Mouse (Mus musculus) bone marrow macrophage, adult 2 months (primary cell): Measurements from ENCODE around the gene Atp5d. TPM values are rescaled to one million over a fixed set of nuclear protein-coding genes. Genes with fewer than 3 reads are reported as not detected.

Experiments
- H3K27ac ChIP-seq: 2 replicates; pipeline ENCODE4 v1.5.1; 2012; ENCODE audit warnings: low read depth, low read length; ENCODE audit not compliant: insufficient read depth
- H3K4me1 ChIP-seq: 2 replicates; pipeline ENCODE4 v1.6.1; 2012; ENCODE audit warnings: low read length; ENCODE audit not compliant: control insufficient read depth, insufficient read depth
- H3K4me3 ChIP-seq: 2 replicates; pipeline ENCODE4 v1.5.1; 2012; ENCODE audit warnings: mild to moderate bottlenecking, low read length, moderate library complexity; ENCODE audit not compliant: insufficient read depth
- CTCF ChIP-seq: IDR thresholded peaks from 2 replicates; pipeline ENCODE4 v1.5.1; 2012; ENCODE audit warnings: low read depth, mild to moderate bottlenecking, low read length, moderate library complexity
- POLR2A ChIP-seq: IDR thresholded peaks from 2 replicates; pipeline ENCODE4 v1.6.1; 2012; ENCODE audit warnings: mild to moderate bottlenecking, low read depth, low read length, borderline replicate concordance
- polyA plus RNA-seq: library from polyadenylated mRNA; stranded (reverse); fragments of >200 nt; gene quantifications from 2 replicates; pipeline ENCODE4 v1.2.4, GENCODE M21; 2012; ENCODE audit not compliant: missing spikeins, insufficient read depth, insufficient read length

The Atp5d gene
- polyA plus RNA-seq, 1 experiment: 198 TPM

DNA sequence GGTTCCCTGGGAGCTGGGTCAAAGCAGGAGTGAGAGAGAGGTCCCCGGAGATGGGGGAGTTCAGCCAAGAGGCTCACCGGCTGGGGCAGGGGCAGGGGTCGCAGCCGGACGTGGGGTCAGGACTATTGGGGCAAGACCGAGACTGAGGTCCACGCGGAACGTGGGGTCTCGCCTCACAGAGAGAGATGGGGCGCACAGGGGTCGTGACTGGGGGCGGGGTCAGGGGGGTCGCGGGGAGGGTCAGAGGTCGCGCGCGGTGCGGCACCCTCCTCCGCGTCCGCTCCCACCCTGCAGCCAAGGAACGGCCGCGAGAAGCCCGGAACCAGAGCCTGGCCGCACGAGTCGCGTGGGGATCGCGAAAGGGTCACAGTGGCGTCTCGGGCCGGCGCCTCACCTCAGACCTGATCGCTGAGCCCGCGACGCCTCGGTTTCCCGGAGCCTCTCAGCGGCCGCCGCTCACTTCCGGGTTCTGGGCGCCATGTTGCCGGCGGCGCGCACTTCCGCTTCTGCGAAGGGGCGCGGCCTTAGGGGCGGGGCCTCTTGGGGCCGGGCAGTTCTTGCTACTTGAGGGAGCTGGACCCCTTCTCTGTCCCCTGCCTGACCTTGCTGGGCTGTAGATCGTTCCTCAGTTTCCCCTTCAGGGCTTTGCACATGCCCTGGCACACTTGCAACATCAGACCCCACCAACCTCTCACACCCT lies 36.1 kb upstream of the Atp5d start:
- H3K4me3 ChIP-seq: peak overlapping the region; percentile 90
- peaks cover 74% of the 10 kb centered on the region for H3K4me1 ChIP-seq
- TF ChIP-seq CTCF: no peak
- TF ChIP-seq POLR2A: no peak
- peak overlapping the region; percentile 81 for H3K27ac ChIP-seq

DNA sequence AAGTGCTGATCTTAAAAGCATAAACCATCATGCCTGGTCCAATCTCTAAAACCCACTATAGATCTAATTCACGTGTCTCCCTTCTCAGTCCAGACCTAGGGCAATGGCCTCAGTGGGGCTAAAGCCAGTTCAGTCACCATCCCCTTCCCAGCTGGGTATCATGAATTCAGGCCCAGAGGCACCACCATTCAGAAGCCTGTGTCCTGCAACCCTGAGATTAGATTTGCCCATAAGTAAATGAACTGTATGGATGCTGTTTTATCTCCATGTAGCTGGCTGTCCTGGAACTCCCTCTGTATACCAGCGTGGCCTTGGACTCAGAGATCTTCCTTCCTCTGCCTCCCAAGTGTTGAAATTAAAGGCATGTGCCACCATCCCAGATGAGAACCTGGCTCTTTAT lies 35.4 kb upstream of the Atp5d start:
- TF ChIP-seq POLR2A: no peak
- H3K4me3 ChIP-seq: no peak overlapping the region
- H3K4me1 ChIP-seq: peaks cover 71% of the 10 kb centered on the region
- peak overlapping the region; percentile 21; the same call in 1 of the 2 replicates for H3K27ac ChIP-seq

DNA sequence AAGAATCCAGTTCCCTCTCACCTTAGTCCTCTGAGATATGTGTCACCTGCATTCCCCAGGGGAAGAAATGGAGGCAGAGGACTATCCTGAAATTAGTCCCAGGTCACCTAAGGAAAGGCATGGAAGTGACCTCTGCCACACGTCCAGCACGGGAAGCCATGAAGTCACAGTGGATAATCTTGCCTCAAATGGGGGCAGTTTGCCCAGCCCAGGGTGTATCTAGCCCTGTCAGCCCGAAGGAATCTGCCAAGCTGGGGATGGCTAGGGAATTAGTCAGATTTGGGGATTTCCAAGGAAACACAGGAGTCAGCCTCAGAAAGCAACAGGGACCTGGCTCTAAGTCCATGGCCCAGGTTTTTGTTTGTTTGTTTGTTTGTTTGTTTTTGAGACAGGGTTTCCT lies 34.3 kb upstream of the Atp5d start:
- TF ChIP-seq CTCF: no peak
- no peak for TF ChIP-seq POLR2A
- H3K4me3 ChIP-seq: no peak overlapping the region
- H3K4me1 ChIP-seq: peaks cover 59% of the 10 kb centered on the region
- 0 out of 2 replicates have a peak overlapping the region, but pooled peaks have one; percentile 79 for H3K27ac ChIP-seq

DNA sequence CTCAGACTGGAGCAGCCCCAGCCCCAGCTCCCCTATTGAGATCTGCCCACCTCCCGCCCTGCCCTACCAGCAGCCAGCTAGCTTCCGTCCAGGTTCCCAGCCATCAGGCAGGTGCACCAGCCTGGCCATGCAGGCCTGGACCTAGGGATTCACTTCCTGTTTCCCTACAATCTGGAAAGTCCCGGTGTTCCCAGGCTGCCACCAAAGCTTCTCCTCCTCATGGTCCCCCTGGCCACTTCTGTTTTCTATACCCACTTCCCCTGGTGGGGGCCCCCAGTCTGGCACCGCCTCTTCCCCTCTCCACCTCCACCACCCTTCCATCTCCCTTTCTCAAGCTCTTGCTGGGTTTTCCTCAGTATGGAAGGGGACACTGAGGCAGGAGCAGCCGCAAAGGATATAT lies 33.0 kb upstream of the Atp5d start, which contains the start of gene Sbno2:
Gene Sbno2, minus strand, starts transcription at position 112 of the 400 bp plus-strand sequence.
- H3K27ac ChIP-seq: peak within 1 kb of the TSS; percentile 79
- peaks cover 46% of the 10 kb centered on the region for H3K4me1 ChIP-seq
- TF ChIP-seq POLR2A: no peak
- peak within 1 kb of the TSS; percentile 52 for H3K4me3 ChIP-seq

DNA sequence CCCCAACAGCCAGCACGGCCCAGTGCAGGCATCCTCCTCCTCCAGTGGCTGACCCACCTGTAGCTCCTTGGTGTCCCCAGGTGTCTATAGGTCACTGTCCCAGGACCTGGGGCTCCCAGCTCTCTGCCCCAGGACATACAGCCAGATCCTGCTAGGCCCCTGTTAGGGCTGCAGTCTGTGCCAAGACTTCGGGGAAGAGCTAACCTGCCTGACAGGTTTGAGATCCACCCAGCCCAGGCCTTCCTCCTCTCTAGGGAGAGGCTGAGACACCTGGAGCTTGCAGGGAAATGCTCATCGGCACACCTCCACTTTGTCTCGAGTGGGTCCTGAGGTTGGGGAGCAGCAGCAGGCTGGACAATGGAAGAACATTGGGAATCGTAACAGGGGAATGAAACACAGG lies 32.5 kb upstream of the Atp5d start:
- Histone ChIP-seq H3K4me3 (peak overlapping the region; percentile 52; the same call in 1 of the 2 replicates), H3K27ac (peak overlapping the region; percentile 66), H3K4me1 (peaks cover 42% of the 10 kb centered on the region)
- TF ChIP-seq POLR2A: no peak
- TF ChIP-seq CTCF: no peak

DNA sequence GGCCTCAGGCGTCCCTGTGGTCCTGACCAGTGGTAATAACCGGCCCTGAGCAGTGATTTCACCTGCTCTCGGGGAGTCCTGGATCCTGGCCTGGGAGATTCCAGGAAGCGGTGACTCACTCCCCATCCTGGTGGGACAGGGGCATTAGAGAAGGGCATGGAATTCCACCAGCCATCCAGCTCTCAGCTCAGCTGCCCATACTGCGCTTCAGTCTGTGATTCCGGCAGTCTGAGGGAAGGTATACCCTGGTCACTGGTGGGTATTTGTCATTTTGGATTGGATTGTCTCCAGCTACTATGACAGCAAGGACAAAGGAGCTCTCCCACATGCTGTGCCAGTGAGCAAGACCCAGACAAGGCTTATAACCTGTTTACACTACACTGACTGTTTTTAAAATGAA lies 30.8 kb upstream of the Atp5d start:
- Histone ChIP-seq H3K4me3 (no peak overlapping the region), H3K4me1 (peaks cover 34% of the 10 kb centered on the region), H3K27ac (no peak overlapping the region)
- no peak for TF ChIP-seq CTCF
- no peak for TF ChIP-seq POLR2A

DNA sequence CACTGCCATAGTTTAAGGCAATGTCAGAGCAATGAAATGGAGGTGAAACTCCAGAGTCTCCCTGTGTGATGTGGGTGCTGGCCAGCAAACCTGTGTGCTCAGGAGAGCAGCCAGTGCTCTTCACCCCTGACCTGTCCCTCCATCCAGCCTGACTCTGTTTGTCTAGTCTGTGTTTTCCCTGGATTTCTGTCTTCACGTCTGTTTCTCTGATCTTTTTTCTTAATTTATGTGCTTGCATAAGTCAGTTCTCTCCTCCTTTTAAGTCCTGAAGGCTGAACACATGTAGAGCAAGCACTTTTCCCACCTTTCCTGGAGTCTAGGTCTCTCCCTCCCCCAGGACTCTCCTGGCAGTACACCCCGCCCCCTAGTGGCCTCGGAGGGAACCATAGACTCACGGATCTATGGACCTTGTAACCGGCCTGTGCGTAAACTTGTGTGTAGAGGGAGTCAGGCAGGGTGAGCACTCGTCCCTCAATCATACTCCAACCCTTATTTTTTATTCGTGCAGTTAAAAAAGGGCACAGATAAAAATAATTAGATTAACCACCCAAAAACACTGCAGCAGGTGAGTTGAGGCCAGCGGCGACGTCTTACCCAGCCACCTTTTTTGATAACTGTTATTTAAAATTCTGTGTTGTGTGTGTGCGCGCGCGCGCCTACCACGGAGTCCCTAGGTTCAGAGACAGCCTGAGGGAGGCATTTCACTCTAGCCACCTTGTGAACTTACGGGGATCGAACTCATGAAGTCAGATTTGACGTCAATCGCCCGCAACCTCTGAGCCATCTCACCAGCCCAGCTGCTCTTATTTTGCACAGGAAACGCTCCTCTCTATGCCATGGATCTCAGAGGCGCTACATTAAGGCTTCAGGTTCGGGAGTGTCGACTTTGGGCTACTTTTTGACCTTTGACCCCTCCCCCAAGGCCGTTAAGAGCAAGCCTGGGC lies 23.8 kb upstream of the Atp5d start:
- Histone ChIP-seq H3K4me1 (peaks cover 12% of the 10 kb centered on the region), H3K27ac (peak overlapping the region; percentile 79), H3K4me3 (peak overlapping the region; percentile 72)
- TF ChIP-seq CTCF (peak; percentile 74), POLR2A (no peak)

DNA sequence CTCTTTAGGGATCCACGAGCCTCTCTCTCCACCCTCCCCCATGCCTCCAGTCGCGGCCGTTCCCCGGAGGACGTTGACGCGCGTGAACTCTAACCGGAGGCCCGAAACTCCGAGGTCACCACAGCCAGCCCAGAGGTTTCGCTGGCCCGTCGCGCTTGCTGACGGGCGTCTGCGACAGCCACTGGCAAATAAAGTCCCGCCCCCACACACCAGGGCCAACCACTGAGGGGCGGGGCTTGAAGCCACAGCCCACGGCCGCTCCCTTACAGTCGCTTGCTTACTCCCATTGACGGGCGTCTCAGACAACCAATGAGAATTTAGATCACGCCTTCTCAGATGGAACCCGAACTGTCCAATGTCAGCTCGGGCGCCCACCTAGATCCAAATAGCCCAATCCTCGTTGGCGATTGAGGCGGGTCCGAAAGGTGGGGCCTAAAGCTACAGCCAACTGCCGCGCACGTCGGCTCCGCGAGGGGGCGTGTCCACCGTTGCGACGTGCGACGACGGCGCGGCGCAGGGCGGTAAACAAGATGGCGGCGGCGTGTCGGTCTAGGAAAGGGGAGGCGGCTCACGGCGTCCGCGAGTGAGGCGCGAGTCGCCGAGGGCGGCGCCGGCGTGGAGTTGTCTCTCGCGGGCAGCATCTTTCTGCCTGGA lies 23.0 kb upstream of the Atp5d start, which contains the start of gene Stk11:
Gene Stk11, plus strand, starts transcription at position 514 of the 654 bp plus-strand sequence.
- H3K4me1 ChIP-seq: peaks cover 16% of the 10 kb centered on the region
- TF ChIP-seq POLR2A (no peak), CTCF (no peak)
- H3K27ac ChIP-seq: peak within 1 kb of the TSS; percentile 79
- peak within 1 kb of the TSS; percentile 99 for H3K4me3 ChIP-seq

DNA sequence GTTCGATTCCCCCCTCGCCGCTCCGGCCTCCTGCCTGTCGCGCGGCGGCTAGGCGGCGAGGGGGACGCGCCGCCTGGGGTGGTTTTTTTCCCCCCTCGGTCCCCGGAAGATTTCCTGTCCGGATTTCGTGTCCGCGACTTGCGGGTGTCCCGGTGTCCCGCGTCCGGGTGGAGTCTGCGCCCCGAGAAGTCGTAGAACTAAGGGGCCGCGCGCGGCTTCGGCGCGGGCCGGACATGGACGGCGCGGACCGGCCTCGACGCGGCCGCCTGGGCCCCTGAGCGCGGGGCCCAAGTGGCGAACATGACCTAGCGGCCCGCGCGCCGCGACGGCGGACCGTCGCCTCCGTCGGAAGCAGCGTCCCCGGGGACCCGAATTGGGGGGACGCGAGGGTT lies 22.5 kb upstream of the Atp5d start:
- no peak for TF ChIP-seq POLR2A
- no peak for TF ChIP-seq CTCF
- Histone ChIP-seq H3K4me3 (peak overlapping the region; percentile 99), H3K27ac (peak overlapping the region; percentile 54), H3K4me1 (peaks cover 19% of the 10 kb centered on the region)
